Mouse (Mus musculus): ENCODE results near the gene Lrp5.

Gene Lrp5

DNA sequence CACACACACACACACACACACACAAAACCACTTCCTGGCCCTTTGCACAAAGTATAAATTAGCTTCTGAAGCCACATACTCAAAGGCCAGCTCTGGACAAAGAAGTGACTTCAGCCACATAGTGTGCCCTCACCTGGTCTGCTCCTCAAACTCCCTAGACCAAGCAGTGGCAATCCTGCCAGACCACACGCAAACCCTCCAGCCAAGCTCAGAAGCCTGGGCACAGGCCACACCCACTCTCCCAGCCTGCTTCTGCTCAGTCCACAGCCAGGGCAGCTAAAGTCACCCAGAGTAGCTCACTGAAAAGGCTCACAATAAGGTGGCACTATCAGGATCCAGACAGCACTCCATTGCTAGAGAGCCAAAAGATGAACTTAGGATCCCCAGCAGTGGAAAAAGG lies 30.2 kb downstream of the Lrp5 start:
- DNase-seq (ENCODE audit: low read depth, low spot score), result no peak

DNA sequence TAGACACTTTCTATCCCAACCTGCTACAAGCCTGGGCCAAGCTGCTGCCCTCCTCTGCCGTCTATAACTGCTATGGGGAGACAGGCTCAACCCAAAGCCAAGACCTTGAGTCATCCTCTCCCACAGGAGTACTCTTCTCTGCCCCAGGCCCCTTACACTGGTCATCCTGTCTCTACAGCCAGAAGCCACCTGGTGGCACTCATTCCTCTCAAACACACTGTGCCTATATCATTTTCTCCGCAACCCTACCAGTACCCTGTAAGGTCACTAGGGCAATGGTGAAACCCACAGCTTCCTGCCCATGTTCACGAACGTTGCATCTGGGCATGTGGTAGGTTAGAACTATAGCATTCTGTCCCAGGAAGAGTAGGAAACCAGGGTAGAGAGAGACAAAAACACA lies 31.4 kb downstream of the Lrp5 start:
- DNase-seq (ENCODE audit: low read depth, low spot score), result no peak

DNA sequence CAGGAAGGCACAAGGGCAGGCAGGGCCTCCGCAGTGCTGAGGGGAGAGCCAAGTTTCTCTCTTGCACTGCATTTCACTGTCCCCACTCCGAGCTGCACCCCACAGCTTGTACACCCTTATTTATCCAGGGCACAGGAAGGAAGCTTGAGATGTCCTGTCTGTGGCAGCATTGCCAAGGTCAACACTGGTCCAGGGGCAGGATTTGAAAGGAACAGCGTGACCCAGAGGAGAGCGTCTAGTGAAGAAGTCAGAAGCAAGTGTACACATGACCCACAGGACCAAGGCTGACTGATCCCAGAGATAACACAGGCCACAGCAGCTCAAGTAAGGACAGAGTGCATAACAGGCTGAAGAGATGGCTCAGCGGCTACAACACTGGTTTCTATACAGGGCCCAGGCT lies 32.3 kb downstream of the Lrp5 start:
- DNase-seq (ENCODE audit: low read depth, low spot score), result no peak

DNA sequence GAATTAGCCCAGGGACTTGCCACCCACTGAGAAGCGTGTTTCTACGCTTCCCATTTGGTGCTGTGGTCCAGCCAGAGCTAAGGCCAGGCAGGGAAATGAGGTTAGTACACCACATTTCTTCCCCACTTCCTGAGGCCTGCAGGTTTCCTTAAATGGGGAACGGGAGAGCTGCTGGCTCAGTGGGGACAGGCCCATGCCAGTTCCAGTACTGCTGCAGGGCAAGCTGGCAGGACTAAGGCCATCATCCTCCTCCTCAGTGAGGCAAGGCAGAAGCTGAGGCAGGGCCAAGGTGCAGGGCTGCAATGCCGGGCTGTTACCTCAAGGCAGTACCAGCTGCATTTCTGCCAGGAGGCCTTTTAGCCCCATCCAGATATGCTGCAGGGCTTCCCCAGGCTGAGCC lies 32.9 kb downstream of the Lrp5 start:
- no peak for DNase-seq (ENCODE audit: low read depth, low spot score)

DNA sequence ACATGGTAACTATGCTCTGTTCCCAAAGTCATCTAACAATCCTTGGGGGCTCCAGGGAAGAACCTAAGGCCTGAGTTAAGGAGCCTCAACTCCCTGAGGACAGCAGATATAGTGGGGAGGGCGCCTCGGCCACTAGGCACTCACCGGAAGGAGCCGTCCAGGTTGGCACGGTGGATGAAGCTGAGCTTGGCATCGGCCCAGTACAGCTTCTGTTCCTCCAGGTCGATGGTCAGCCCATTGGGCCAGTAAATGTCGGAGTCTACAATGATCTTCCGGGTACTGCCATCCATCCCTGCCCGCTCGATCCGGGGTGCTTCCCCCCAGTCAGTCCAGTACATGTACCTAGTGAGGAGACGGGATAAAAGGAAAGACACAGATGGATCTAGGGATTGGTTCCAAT lies 34.4 kb downstream of the Lrp5 start:
- DNase-seq (ENCODE audit: low read depth, low spot score), result no peak

DNA sequence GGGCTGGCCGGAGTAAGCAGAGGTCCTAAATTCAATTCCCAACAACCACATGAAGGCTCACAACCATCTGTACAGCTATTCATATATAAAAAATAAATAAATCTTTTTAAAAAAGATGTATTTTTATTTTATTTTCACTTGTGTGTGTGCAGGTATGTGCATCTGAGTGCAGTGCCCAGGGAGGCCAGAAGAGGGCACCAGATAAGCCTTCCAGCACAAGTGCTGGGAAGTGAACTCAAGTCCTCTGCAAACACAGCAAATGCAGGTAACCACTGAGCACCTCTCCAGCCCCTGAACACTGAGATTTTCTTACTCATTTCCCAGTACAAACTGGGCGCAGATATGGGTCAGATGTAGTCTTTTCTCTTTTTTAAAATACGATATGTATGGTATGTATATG lies 35.1 kb downstream of the Lrp5 start:
- DNase-seq (ENCODE audit: low read depth, low spot score), result no peak

DNA sequence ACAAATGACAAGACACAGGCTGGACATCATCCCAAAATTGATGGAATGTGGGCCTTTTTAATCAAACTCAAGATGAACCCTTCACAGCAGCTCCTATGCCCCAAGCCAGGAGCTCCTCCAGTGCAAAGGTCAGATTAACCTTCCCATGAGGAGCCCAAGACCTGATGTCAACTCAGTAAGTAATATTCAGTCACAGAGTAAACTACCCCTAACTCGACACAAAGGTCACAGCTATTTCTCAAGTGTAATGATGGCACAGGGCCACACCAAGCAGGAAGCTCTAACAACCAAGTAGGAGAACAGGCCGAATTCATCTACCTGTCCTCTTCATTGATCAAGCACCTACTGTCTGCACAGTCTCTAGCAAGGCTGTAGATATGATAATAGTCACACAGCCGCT lies 35.9 kb downstream of the Lrp5 start:
- DNase-seq (ENCODE audit: low read depth, low spot score), result no peak

DNA sequence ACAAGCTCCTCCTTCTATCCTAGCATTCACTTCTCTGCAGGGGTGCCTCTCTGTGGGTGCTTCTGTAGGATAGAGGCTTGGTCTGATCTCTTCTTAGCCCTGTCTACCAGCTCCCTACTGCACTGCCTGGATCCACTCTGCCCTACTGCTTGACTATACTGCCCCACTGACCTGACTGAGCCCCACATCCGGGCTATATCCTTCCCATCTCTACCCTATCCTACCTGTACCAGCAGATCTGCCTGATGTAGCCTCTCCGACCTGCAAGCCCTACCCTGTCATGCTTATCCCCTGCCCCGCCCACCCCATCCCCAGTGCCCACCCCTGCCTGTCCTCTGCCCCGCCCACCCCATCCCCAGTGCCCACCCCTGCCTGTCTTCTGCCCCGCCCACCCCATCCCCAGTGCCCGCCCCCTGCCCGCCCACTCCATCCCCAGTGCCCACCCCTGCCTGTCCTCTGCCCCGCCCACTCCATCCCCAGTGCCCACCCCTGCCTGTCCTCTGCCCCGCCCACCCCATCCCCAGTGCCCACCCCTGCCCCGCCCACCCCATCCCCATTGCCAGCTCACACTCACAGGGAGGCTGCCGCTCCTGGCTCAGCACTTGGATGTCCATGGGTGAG lies 37.4 kb downstream of the Lrp5 start:
- no peak for DNase-seq (ENCODE audit: low read depth, low spot score)

DNA sequence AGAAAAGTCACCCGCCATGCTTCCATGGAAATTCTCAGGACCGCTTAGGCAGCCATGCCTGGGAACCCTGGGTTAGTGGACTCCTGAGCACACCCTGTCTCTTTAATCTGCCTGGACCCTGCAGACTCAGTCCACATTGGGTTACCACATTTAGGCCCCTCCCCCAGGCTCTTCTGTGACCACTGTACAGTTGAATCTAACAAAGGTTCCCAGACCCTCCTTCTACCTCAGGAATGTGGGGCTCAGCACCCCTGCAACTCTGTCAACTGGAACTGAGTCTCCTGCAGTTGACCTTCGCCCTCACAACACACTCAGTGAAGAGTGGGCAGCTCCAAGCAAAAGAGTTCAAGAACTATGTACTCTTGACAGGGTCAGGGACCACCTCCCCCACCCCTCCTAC lies 38.4 kb downstream of the Lrp5 start:
- DNase-seq (ENCODE audit: low read depth, low spot score), result no peak

DNA sequence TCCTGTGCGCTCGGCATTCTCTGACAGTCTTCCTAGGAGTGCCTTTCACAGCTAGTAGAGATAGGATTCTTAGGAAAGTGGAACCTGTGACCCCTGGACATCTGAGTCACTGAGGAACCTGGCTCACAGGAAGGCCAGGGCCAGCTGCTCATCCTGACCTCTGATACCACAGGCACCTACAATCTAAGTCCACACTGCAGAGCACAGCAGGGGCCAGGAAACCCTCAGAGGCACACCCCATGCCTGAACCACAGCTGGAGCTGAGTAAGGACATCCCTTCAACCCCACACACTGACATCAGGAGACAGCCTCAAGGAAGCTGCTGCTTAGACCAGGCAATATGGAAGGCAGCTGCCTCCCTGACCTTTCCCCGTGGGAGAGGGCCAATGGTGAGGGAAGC lies 40.6 kb downstream of the Lrp5 start:
- no peak for DNase-seq (ENCODE audit: low read depth, low spot score)

DNA sequence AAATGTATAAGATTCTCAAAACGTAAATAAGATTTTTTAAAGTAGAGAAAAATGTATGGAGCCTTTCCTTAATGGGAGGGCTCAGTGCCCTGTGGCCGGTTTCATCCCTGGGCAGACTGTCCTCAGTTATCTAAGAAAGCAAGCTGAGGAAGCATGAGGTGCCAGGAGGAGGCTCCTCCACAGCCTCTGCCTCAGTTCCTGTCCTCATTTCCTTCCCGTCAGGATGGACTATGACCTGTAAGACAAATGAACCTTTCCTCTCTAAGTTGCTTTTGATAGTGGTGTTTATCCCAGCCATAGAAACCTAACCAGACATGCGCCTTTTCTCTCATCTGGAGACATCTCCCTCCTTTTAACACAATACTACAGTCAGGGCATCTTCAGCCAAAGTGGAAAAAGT lies 41.0 kb downstream of the Lrp5 start:
- no peak for DNase-seq (ENCODE audit: low read depth, low spot score)

DNA sequence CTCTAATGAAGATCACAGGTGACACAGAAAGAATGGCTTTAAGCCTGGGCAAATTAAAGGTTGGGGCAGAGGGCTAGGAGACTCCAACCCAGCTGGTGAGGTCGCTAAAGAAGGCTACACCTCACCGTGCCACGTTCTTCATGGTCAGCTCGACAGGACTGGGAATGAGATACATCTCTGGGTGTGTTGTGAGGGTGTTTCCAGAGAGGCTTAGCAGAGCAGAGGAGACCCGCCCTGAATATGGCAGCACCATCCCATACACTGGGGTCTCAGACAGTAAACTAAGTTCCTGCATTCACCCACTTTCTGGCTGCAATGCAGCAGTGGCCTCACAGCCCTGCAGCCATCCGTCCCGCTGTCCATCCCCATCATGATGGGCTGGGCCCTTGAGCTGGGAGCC lies 46.8 kb downstream of the Lrp5 start:
- no peak for DNase-seq (ENCODE audit: low read depth, low spot score)

DNA sequence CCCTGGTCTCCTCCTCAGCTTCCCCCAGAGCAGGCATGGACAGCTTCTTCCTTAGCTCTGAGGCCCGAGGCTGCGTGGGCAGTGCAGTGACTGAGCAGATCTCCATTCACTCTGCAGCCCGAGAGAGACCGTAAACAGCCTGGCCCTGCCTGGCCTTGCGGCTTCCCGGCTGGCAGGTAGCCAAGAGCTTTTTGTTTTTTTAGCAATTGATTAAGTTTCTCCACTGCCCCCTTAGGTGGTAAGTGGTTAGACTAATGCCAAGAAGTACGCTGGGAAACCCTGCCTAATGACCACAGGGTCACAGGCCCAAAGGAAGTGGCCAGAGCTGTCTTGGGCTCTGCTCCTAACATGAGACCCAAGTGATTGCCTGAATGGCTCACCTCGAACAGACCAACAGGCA lies 47.7 kb downstream of the Lrp5 start:
- no peak for DNase-seq (ENCODE audit: low read depth, low spot score)

DNA sequence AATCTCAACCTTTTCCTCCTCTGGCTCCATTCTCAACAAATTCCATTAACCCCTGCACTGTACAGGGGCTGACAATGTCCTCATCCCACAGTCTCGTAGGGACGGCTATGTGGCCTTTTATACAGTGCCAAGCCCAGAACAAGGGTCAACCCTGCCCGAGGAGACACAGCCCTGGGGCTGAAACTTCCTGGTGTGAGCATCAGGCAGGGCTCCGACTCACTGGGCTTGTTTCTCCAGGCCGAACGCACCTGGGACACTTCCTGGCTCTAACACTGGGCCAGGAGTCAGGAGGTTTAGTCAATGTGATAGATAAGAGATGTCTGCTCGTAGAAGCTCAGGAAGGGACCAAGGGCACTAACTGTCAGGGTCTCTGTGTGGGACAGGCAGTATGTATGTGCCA lies 54.3 kb downstream of the Lrp5 start:
- DNase-seq (ENCODE audit: low read depth, low spot score), result no peak

DNA sequence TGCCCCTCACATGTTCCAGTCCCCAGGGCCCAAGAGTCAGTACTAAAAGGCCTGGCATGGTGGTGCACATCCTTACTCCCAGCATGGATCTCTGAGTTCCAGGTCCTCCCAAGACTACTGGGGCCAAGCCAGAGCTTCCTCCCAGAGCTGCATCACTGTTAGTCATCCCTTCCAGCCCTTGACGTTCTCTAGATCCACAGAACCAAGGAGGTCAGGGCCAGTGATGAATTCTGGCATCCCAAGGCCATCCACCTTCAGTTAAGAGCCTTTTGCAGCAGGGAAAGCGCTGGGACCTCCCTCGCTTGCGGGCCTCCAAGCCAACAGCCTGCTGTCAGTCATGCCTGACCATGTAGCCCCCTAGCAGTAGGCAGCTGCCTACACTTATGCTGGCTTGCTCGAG lies 54.9 kb downstream of the Lrp5 start:
- no peak for DNase-seq (ENCODE audit: low read depth, low spot score)

DNA sequence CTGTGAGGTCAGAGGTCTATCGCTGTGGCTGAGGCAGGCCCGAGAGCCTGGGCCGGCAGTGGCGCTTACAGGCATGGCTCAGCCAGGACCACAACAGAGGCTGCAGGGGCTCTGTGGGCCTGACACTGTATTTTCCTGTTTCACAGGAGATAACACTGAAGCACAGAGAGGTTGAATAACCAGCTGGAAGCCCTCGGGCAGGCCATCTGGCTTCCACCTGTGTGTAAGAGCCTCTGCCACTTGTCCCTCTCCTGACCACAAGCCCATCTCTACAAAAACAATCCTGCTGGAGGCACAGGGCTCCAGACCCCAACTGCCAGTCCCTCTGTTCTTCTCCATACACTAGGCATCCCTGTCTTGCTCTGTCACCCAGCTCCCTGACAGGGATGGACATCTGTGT lies 55.9 kb downstream of the Lrp5 start:
- DNase-seq (ENCODE audit: low read depth, low spot score), result no peak

DNA sequence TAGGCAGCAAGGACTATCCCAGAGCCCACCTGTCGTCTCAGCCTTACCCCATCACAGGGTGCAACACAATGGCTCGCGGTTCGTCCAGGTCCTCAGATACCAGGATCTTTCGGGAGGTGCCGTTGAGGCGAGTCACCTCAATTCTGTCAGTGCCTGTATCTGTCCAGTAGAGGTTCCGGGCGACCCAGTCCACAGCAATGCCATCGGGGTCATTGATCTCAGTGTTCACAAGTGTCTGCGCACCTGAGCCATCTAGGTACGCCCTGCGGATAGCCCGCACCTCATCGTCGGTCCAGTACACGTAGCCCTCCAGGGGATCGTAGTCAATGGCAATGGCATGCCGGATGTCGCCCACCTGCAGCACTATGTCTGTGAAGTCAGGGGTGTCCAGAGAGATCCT lies 56.3 kb downstream of the Lrp5 start:
- no peak for DNase-seq (ENCODE audit: low read depth, low spot score)

DNA sequence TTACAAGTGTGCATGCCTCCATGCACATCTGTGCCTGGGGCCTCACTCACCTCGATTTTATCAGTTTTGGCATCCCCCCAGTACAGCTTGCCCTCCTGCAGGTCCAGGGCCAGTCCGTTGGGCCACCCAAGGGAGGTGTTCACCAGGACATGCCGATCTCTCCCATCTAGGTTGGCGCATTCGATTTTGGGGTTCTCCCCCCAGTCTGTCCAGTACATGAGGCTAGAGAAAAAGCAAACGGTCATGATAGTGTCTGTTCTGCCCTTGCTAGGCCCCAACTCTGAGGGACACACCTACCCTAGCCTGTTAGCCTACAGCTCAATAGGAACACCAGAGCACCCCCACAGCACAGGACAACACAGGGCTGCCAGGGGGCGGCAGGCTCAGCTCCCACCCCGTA lies 58.1 kb downstream of the Lrp5 start:
- no peak for DNase-seq (ENCODE audit: low read depth, low spot score)

DNA sequence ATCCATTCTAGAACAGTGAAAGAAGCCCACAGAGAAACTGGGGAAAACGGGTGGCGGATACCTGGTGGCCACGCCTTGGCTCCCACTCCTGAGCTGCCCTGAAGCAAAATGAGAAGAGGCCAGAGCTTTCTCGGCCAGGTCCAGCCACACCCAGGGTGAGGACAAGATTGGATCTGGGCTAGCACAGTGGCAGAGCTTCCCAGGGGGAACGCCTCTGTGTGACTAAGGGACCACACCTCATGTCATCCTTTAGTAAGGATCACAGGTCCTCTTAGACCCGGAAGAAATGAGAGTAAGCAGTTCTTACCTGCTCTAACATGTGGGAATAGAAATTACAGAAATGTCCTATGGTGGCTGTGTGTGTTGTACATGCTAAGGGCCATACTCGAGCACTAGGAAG lies 61.3 kb downstream of the Lrp5 start:
- no peak for DNase-seq (ENCODE audit: low read depth, low spot score)

DNA sequence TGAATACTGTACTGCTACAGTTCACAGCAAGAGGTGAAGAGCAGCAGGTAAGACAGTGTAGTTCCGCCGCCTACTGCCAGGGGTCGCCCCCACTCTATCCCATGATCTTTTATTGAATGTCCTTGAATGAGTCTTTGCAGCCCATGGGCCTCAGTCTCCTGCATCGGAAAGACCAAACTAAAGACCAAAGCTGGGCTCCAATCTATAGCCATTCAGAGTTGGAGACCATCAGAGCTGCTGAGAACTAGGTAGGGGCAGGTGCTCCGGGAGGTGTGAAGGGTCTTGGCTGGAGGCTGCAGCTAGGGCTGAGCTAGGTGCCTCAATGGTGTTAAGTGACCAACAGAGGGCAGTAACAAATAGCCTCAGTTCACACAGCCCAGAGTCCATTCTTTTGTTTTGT lies 62.5 kb downstream of the Lrp5 start:
- DNase-seq (ENCODE audit: low read depth, low spot score), result peak; percentile 39

DNA sequence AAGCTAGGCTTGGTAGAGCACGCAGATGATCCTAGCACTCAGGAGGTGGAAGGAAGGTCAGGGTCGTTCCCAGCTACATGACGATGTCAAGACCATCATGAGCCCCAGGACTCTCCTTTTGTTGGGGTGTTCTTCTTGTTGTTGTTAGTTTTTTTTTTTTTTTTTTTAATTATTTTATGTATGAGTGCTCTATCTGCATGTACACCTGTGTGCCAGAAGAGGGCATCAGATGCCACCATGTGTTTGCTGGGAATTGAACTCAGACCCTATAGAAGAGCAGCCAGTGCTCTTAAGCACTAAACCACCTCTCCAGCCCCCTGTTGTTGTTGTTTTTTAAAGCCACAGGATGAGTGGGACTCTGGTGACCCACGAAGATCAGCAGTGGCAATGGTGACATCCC lies 63.1 kb downstream of the Lrp5 start:
- no peak for DNase-seq (ENCODE audit: low read depth, low spot score)

DNA sequence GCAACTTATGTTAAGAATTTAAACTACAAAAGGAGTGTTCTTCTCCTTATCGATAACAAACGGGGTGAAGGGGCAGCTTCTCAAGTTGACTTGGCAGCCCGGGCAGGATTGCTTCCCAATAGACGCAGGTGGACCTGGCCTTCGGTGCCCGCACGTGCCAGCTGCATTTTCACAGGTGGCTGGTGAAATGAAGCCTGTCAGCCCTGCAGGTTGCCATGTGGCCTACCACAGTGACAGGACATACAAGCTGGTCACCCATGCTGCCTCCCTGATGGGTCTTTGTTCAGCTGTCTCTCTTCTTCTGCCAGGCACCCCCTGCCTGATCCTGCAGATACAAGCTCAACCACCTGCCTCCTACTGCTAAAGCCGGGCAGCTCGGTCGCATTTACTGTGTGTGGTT lies 65.5 kb downstream of the Lrp5 start:
- no peak for DNase-seq (ENCODE audit: low read depth, low spot score)

DNA sequence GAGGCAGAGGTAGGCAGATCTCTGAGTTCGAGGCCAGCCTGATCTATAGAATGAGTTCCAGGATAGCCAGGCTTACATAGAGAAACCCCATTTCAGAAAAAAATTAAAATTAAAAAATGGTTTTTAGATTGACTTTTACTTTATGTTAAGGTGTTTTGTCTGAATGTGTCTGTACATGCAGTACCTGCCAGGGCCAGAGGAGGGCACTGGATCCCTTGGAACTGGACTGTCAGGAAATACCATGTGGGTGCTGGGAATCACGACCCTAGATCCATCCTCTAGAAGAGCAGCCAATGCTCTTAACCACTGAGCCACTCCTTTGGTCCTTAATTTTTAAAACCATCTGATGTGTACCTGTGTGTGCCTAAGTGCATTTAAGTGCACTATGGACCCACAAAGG lies 67.0 kb downstream of the Lrp5 start:
- DNase-seq (ENCODE audit: low read depth, low spot score), result no peak

DNA sequence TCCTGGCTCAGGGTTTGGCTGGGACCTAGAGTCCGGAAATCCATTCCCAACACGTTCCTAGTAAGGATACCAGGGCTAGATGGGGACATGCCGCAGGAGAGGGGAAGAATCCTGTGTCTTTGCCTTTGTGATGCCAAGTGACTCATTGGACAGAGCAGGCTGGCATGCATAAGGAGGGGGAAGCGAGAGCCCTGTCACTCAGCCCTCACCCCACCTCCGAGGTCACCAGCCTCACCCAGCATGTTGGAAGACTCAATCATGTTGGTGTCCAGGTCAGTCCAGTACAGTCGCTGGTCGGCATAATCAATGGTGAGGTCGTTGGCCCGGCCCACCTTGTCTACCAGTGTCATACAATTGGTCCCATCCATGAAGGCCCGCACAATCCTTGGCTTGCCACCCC lies 72.4 kb downstream of the Lrp5 start:
- no peak for DNase-seq (ENCODE audit: low read depth, low spot score)
